Mouse (Mus musculus) CH12.LX (cell line): ENCODE measurements around the gene Slc7a11. TPM values are rescaled to one million over a fixed set of nuclear protein-coding genes. Genes with fewer than 3 reads are reported as not detected.

Experiments
- DNase-seq: peaks from one replicate; pipeline ENCODE4 v3.0.0-alpha.2; 2013; ENCODE audit errors: extremely low read depth
- H3K27ac ChIP-seq: 2 replicates; pipeline ENCODE4 v1.5.1; 2012; ENCODE audit warnings: low read depth, mild to moderate bottlenecking, control low read depth, moderate library complexity; ENCODE audit not compliant: insufficient read depth
- H3K27me3 ChIP-seq: replicated peaks from 2 replicates; pipeline ENCODE3; 2012; ENCODE audit warnings: inconsistent platforms
- H3K36me3 ChIP-seq, 2 experiments: replicated peaks in 1 of 2; 2 replicates each; pipeline versions ENCODE3 to v1.6.1; 2012; ENCODE audit warnings: inconsistent platforms in 1 of 2, low read length in 1 of 2, mild to moderate bottlenecking in 1 of 2, mixed read lengths in 1 of 2, moderate library complexity in 1 of 2; ENCODE audit not compliant: control insufficient read depth in 1 of 2, insufficient read depth in 1 of 2
- H3K4me1 ChIP-seq, 2 experiments: 2 replicates each; pipeline ENCODE4 v1.6.1; 2012; ENCODE audit warnings: inconsistent platforms in 1 of 2, moderate library complexity in 1 of 2; ENCODE audit not compliant: insufficient read depth in 2 of 2, control insufficient read depth in 1 of 2
- H3K4me2 ChIP-seq: 2 replicates; pipeline ENCODE4 v1.6.1; 2012; ENCODE audit warnings: low read depth, mild to moderate bottlenecking, control low read depth; ENCODE audit not compliant: poor library complexity, insufficient read depth, severe bottlenecking
- H3K4me3 ChIP-seq, 3 experiments: fragments of 150-350 bp in 1 of 3; sonication (generic) in 1 of 3; replicated peaks in 1 of 3; 2 replicates each; pipeline versions ENCODE3 to v1.5.1; 2011 to 2012; ENCODE audit warnings: low read depth in 2 of 3, low read length in 2 of 3, mild to moderate bottlenecking in 2 of 3, moderate library complexity in 2 of 3, control low read depth in 1 of 3, improper control_type of control experiment in 1 of 3, inconsistent platforms in 1 of 3, mixed read lengths in 1 of 3; ENCODE audit not compliant: poor library complexity in 1 of 3
- H3K79me2 ChIP-seq: replicated peaks from 2 replicates; pipeline ENCODE4 v1.6.1; 2012; ENCODE audit warnings: mild to moderate bottlenecking, moderate library complexity; ENCODE audit not compliant: control insufficient read depth, poor library complexity, insufficient read depth, severe bottlenecking; ENCODE audit errors: extremely low read depth
- H3K9ac ChIP-seq: 2 replicates; pipeline ENCODE4 v1.6.1; 2012; ENCODE audit warnings: low read depth, mild to moderate bottlenecking, control low read depth, moderate library complexity; ENCODE audit not compliant: insufficient read depth
- H3K9me3 ChIP-seq: replicated peaks from 2 replicates; pipeline ENCODE3; 2012; ENCODE audit warnings: low read length, inconsistent platforms, mixed read lengths
- BHLHE40 ChIP-seq: IDR thresholded peaks from 2 replicates; pipeline ENCODE4 v1.6.1; 2011; ENCODE audit warnings: mild to moderate bottlenecking, low read depth, low read length, improper control_type of control experiment
- CHD2 ChIP-seq: IDR thresholded peaks from 2 replicates; pipeline ENCODE4 v1.6.1; 2011; ENCODE audit warnings: low read length, improper control_type of control experiment
- CTCF ChIP-seq, 2 experiments: IDR thresholded peaks in 1 of 2; conservative IDR thresholded peaks in 1 of 2; 2 replicates each; pipeline ENCODE4 v1.5.1; 2011 to 2012; ENCODE audit warnings: low read depth in 2 of 2, low read length in 2 of 2, improper control_type of control experiment in 1 of 2, inconsistent platforms in 1 of 2, mild to moderate bottlenecking in 1 of 2, moderate library complexity in 1 of 2
- ELF1 ChIP-seq: IDR thresholded peaks from 2 replicates; pipeline ENCODE4 v1.6.1; 2014; ENCODE audit warnings: low read depth, mild to moderate bottlenecking, inconsistent platforms, low read length, improper control_type of control experiment
- EP300 ChIP-seq: IDR thresholded peaks from 2 replicates; pipeline ENCODE4 v1.6.1; 2011; ENCODE audit warnings: low read length, improper control_type of control experiment
- ETS1 ChIP-seq: conservative IDR thresholded peaks from 2 replicates; pipeline ENCODE4 v1.6.1; 2012; ENCODE audit warnings: low read depth, mild to moderate bottlenecking, inconsistent platforms, low read length, improper control_type of control experiment, moderate library complexity
- GABPA ChIP-seq: IDR thresholded peaks from 2 replicates; pipeline ENCODE4 v1.6.1; 2012; ENCODE audit warnings: low read depth, low read length, improper control_type of control experiment, inconsistent platforms; ENCODE audit not compliant: insufficient replicate concordance
- IRF4 ChIP-seq: IDR thresholded peaks from 2 replicates; pipeline ENCODE4 v1.6.1; 2014; ENCODE audit warnings: low read depth, mild to moderate bottlenecking, inconsistent platforms, low read length, improper control_type of control experiment
- JUN ChIP-seq: IDR thresholded peaks from 2 replicates; pipeline ENCODE4 v1.6.1; 2011; ENCODE audit warnings: low read depth, mild to moderate bottlenecking, low read length, improper control_type of control experiment, moderate library complexity; ENCODE audit not compliant: insufficient read depth
- KAT2A ChIP-seq: IDR thresholded peaks from 2 replicates; pipeline ENCODE4 v1.6.1; 2012; ENCODE audit warnings: low read length, improper control_type of control experiment, inconsistent platforms; ENCODE audit not compliant: insufficient replicate concordance
- MAFK ChIP-seq: IDR thresholded peaks from 2 replicates; pipeline ENCODE4 v1.6.1; 2011; ENCODE audit warnings: low read length, improper control_type of control experiment; ENCODE audit not compliant: insufficient replicate concordance
- MAX ChIP-seq: IDR thresholded peaks from 2 replicates; pipeline ENCODE4 v1.6.1; 2011; ENCODE audit warnings: low read length, improper control_type of control experiment
- MAZ ChIP-seq: IDR thresholded peaks from 2 replicates; pipeline ENCODE4 v1.6.1; 2012; ENCODE audit warnings: low read depth, mild to moderate bottlenecking, inconsistent platforms, low read length, improper control_type of control experiment, moderate library complexity
- MEF2A ChIP-seq: IDR thresholded peaks from 2 replicates; pipeline ENCODE4 v1.6.1; 2014; ENCODE audit warnings: low read depth, mild to moderate bottlenecking, inconsistent platforms, low read length, improper control_type of control experiment, borderline replicate concordance
- MXI1 ChIP-seq: IDR thresholded peaks from 2 replicates; pipeline ENCODE4 v1.6.1; 2011; ENCODE audit warnings: mild to moderate bottlenecking, low read depth, low read length, improper control_type of control experiment
- MYC ChIP-seq: IDR thresholded peaks from 2 replicates; pipeline ENCODE4 v1.6.1; 2011; ENCODE audit warnings: low read depth, mild to moderate bottlenecking, improper control_type of control experiment, low read length
- NELFE ChIP-seq: IDR thresholded peaks from 2 replicates; pipeline ENCODE4 v1.6.1; 2011; ENCODE audit warnings: low read depth, low read length, improper control_type of control experiment
- PAX5 ChIP-seq: IDR thresholded peaks from 2 replicates; pipeline ENCODE4 v1.6.1; 2012; ENCODE audit warnings: low read length, inconsistent platforms, mixed read lengths
- POLR2A ChIP-seq: IDR thresholded peaks from 2 replicates; pipeline ENCODE4 v1.6.1; 2011; ENCODE audit warnings: low read depth, mild to moderate bottlenecking, improper control_type of control experiment, low read length
- POLR2AphosphoS2 ChIP-seq: IDR thresholded peaks from 2 replicates; pipeline ENCODE4 v1.6.1; 2011; ENCODE audit warnings: low read depth, low read length, improper control_type of control experiment
- RAD21 ChIP-seq: IDR thresholded peaks from 2 replicates; pipeline ENCODE4 v1.6.1; 2011; ENCODE audit warnings: low read depth, mild to moderate bottlenecking, low read length, improper control_type of control experiment, moderate library complexity
- SIN3A ChIP-seq: IDR thresholded peaks from 2 replicates; pipeline ENCODE4 v1.6.1; 2012; ENCODE audit warnings: low read length, improper control_type of control experiment, inconsistent platforms
- TBP ChIP-seq: conservative IDR thresholded peaks from 2 replicates; pipeline ENCODE4 v1.6.1; 2011; ENCODE audit warnings: low read depth, low read length, improper control_type of control experiment
- TCF12 ChIP-seq: IDR thresholded peaks from 2 replicates; pipeline ENCODE4 v1.6.1; 2014; ENCODE audit warnings: low read depth, mild to moderate bottlenecking, inconsistent platforms, low read length, improper control_type of control experiment
- USF1 ChIP-seq: IDR thresholded peaks from 2 replicates; pipeline ENCODE4 v1.6.1; 2014; ENCODE audit warnings: low read depth, mild to moderate bottlenecking, inconsistent platforms, low read length, improper control_type of control experiment
- ZNF384 ChIP-seq: IDR thresholded peaks from 2 replicates; pipeline ENCODE4 v1.6.1; 2012; ENCODE audit warnings: low read depth, low read length, improper control_type of control experiment, inconsistent platforms
- dilution Hi-C: fragments of 300-500 bp; cut with MboI; formaldehyde crosslinking; loops from 2 replicates; pipeline ENCODE4 v1.14.3; 2020; ENCODE audit warnings: low sequenced_read_pairs; ENCODE audit not compliant: extremely low pct_unique_long_range_greater_than_20kb, extremely low pct_ligation_motif_present
- in situ Hi-C: fragments of 300-500 bp; cut with MboI; formaldehyde crosslinking; loops from 3 replicates; pipeline ENCODE4 v1.14.3; 2019; ENCODE audit warnings: low sequenced_read_pairs, low pct_ligation_motif_present, low pct_unique_long_range_greater_than_20kb, mixed read lengths
- polyA plus RNA-seq: library from polyadenylated mRNA; unstranded; fragments of >175 nt; gene quantifications from 2 replicates; pipeline ENCODE4 v1.2.1, GENCODE M21; 2012; ENCODE audit warnings: low read depth; ENCODE audit not compliant: insufficient read length
- total RNA-seq, 2 experiments: library from RNA; depleted of rRNA; stranded (reverse); fragments of 300-350 nt in 1 of 2; fragments of >200 nt in 1 of 2; gene quantifications; 2 replicates each; pipeline ENCODE4 v1.2.3; 2012 to 2014

The Slc7a11 gene
- total and polyA plus RNA-seq, 3 experiments = 0.13 to 0.37 TPM; not detected in 1

DNA sequence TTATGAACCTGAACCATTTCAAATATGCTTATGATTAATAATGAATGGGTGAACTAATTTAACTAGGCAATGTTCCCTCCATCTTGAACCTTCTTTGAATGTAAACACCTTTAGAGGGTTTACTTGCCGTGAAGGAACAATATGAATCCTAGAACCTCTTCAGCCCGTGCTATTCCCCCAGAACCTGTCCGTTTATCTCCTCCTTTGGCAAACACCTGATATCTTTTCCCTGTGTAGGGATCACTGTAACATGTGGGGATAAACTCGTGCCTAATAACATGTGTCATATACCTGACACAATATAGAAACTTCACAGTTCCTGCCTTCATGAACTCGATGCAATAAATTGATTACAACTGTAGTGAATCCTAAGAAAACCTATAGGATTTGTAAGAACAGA, 13.7 kb upstream of the Slc7a11 start:
- Histone ChIP-seq H3K27me3 (no peaks in the 10 kb centered on the region), H3K36me3 (no peaks in the 10 kb centered on the region), H3K4me2 (no peak overlapping the region), H3K79me2 (no peaks in the 10 kb centered on the region), H3K9me3 (peaks cover 50% of the 10 kb centered on the region), H3K4me1 (no peaks in the 10 kb centered on the region)
- TF ChIP-seq POLR2AphosphoS2 = no peak
- no peak for TF ChIP-seq GABPA
- TF ChIP-seq NELFE = no peak
- no peak for TF ChIP-seq PAX5
- TF ChIP-seq POLR2A = no peak
- no peak for TF ChIP-seq MAX
- no peak for TF ChIP-seq IRF4
- no peak for TF ChIP-seq BHLHE40
- TF ChIP-seq USF1 = no peak
- no peak for TF ChIP-seq JUN
- no peak for TF ChIP-seq ELF1
- TF ChIP-seq MAZ = no peak
- no peak for TF ChIP-seq CTCF (conservative IDR thresholded peaks at IDR 0.05 in 1 of 2, IDR thresholded peaks at IDR 0.05 in 1 of 2; ENCODE audit: low read depth in 2 of 2, low read length in 2 of 2)
- TF ChIP-seq, all 38 proteins: peak for 0
- in situ Hi-C loops = no loop called here
- Histone ChIP-seq H3K4me3 (no peak overlapping the region), H3K27ac (no peak overlapping the region), H3K9ac (no peak overlapping the region)
- dilution Hi-C loops = no loop called here
- no peak for DNase-seq

GRCm38 (mm10) chr3:50456564-50456963, 13.2 kb upstream of the Slc7a11 start:
- Histone ChIP-seq H3K4me3 (no peak overlapping the region), H3K27ac (no peak overlapping the region), H3K36me3 (no peaks in the 10 kb centered on the region), H3K79me2 (no peaks in the 10 kb centered on the region)
- in situ Hi-C loops = no loop called here
- TF ChIP-seq CTCF (conservative IDR thresholded peaks at IDR 0.05 in 1 of 2, IDR thresholded peaks at IDR 0.05 in 1 of 2; ENCODE audit: low read depth in 2 of 2, low read length in 2 of 2) (no peak), MXI1 (no peak), EP300 (no peak), TBP (no peak), RAD21 (no peak)
- TF ChIP-seq, all 38 proteins: peak for 0
- Histone ChIP-seq H3K4me2 (no peak overlapping the region), H3K9ac (no peak overlapping the region), H3K9me3 (peaks cover 47% of the 10 kb centered on the region), H3K4me1 (no peaks in the 10 kb centered on the region), H3K27me3 (no peaks in the 10 kb centered on the region)
- DNase-seq = no peak
- dilution Hi-C loops = no loop called here

DNA sequence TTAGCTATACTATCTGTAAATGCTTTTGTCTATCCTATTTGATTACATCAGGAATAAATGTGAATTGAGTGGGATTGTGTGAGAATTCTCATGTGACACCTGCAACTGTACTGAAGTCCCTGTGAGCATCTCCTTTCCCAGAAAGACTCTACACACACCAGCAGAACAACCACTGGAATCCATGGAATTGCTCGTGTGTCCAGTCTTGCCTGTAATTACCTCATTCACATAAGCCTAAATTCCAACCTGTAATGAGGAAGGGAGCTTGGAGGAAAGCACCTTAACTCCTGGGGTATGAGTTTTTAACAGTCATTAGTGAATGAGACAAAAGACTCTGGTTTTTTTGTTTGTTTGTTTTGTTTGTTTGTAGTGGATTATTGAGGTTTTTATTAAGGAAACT, 12.6 kb upstream of the Slc7a11 start:
- Histone ChIP-seq H3K79me2 (no peaks in the 10 kb centered on the region), H3K27ac (no peak overlapping the region), H3K4me2 (no peak overlapping the region), H3K9ac (no peak overlapping the region), H3K4me3 (no peak overlapping the region), H3K27me3 (no peaks in the 10 kb centered on the region), H3K4me1 (no peaks in the 10 kb centered on the region), H3K36me3 (no peaks in the 10 kb centered on the region), H3K9me3 (peaks cover 44% of the 10 kb centered on the region)
- dilution Hi-C loops (no loop called here), in situ Hi-C loops (no loop called here)
- DNase-seq = no peak
- TF ChIP-seq MAFK = no peak
- TF ChIP-seq TCF12 = no peak
- no peak for TF ChIP-seq SIN3A
- TF ChIP-seq RAD21 = no peak
- no peak for TF ChIP-seq MYC
- TF ChIP-seq KAT2A = no peak
- TF ChIP-seq JUN = no peak
- no peak for TF ChIP-seq CHD2
- no peak for TF ChIP-seq ZNF384
- no peak for TF ChIP-seq ETS1
- no peak for TF ChIP-seq BHLHE40
- TF ChIP-seq MXI1 = no peak
- TF ChIP-seq USF1 = no peak
- no peak for TF ChIP-seq MEF2A
- TF ChIP-seq CTCF (conservative IDR thresholded peaks at IDR 0.05 in 1 of 2, IDR thresholded peaks at IDR 0.05 in 1 of 2; ENCODE audit: low read depth in 2 of 2, low read length in 2 of 2) = no peak
